ENCODE assay signal across 9 mouse cellular contexts in genomic region chrX:152974204-152974661, GRCm38 (mm10). TPM values are rescaled to one million over a fixed set of nuclear protein-coding genes. Genes with fewer than 3 reads are reported as not detected.
DNase-seq lines count a peak whose midpoint lies in the region; ATAC-seq and TF ChIP-seq lines count a peak whose summit lies in the region.
"Had no signal": no experiment of that assay in that cellular context is flagged by ENCODE, and none has a peak within 500 bp of the region (broad histone marks: within the 10 kb centered on the region; RNA-seq: fewer than 3 reads in every experiment).

No protein-coding gene starts in this region.

- no peak overlapping the region for H3K9ac ChIP-seq in forebrain, postnatal 0 days
- H3K9ac ChIP-seq in hindbrain, postnatal 0 days (replicated peaks; ENCODE audit: low read length) = no peak overlapping the region
- H3K9ac ChIP-seq in limb, embryonic 12.5 days (replicated peaks) = no peak overlapping the region

- H3K4me2 ChIP-seq in forebrain, postnatal 0 days (ENCODE audit: low read depth) = peak overlapping the region; percentile 21; the same call in 1 of the 2 replicates
- H3K4me2 ChIP-seq in hindbrain, postnatal 0 days (ENCODE audit: low read depth, low read length) = 0 out of 2 replicates have a peak overlapping the region, but pooled peaks have one; percentile 28
- peak overlapping the region; percentile 37 for H3K4me2 ChIP-seq in limb, embryonic 12.5 days

- no peaks in the 10 kb centered on the region for H3K27me3 ChIP-seq in forebrain, postnatal 0 days (ENCODE audit: insufficient read depth, low read length)
- no peaks in the 10 kb centered on the region for H3K27me3 ChIP-seq in hindbrain, postnatal 0 days (ENCODE audit: insufficient read depth, low read length)
- peaks cover 33% of the 10 kb centered on the region for H3K27me3 ChIP-seq in limb, embryonic 12.5 days

- no peak overlapping the region for H3K4me3 ChIP-seq in forebrain, postnatal 0 days (ENCODE audit: low read depth, low read length)
- H3K4me3 ChIP-seq in hindbrain, postnatal 0 days (ENCODE audit: low read length) = no peak overlapping the region
- H3K4me3 ChIP-seq in limb, embryonic 12.5 days (replicated peaks) = no peak overlapping the region

- TF ChIP-seq CTCF in forebrain, postnatal 0 days (IDR thresholded peaks at IDR 0.05; ENCODE audit: low read depth) = no peak
- no peak for TF ChIP-seq CTCF in hindbrain, postnatal 0 days (IDR thresholded peaks at IDR 0.05; ENCODE audit: low read depth)

- H3K27ac ChIP-seq in forebrain, postnatal 0 days (ENCODE audit: low read depth, low read length) = peak overlapping the region; percentile 71
- H3K27ac ChIP-seq in hindbrain, postnatal 0 days = peak overlapping the region; percentile 68
- no peak overlapping the region for H3K27ac ChIP-seq in limb, embryonic 12.5 days

- no peaks in the 10 kb centered on the region for H3K4me1 ChIP-seq in forebrain, postnatal 0 days (ENCODE audit: insufficient read depth)
- H3K4me1 ChIP-seq in hindbrain, postnatal 0 days (ENCODE audit: insufficient read depth, low read length) = no peaks in the 10 kb centered on the region
- H3K4me1 ChIP-seq in limb, embryonic 12.5 days (replicated peaks) = no peaks in the 10 kb centered on the region

- no peaks in the 10 kb centered on the region for H3K9me3 ChIP-seq in forebrain, postnatal 0 days (ENCODE audit: low read length)
- no peaks in the 10 kb centered on the region for H3K9me3 ChIP-seq in hindbrain, postnatal 0 days (ENCODE audit: low read length)
- H3K9me3 ChIP-seq in limb, embryonic 12.5 days = no peaks in the 10 kb centered on the region

- peak; percentile 17 for DNase-seq in adrenal gland, postnatal 14 days
- DNase-seq in adrenal gland, adult 18-20 months (ENCODE audit: low spot score in 2 of 2) = no peak
- peak; percentile 13 for DNase-seq in cerebellum, adult 8-10 months
- DNase-seq in forebrain, postnatal 0 days = peak; percentile 63
- DNase-seq in hindbrain, postnatal 0 days (ENCODE audit: low spot score) = peak; percentile 64
- peak; percentile 29 for DNase-seq in ovary, postnatal 36 days (ENCODE audit: low spot score)
- DNase-seq in thymus, postnatal 10 days (ENCODE audit: low spot score in 2 of 2) = no peak

- H3K36me3 ChIP-seq in forebrain, postnatal 0 days (ENCODE audit: insufficient read depth) = no peaks in the 10 kb centered on the region
- no peaks in the 10 kb centered on the region for H3K36me3 ChIP-seq in hindbrain, postnatal 0 days (ENCODE audit: insufficient read depth, low read length)
- no peaks in the 10 kb centered on the region for H3K36me3 ChIP-seq in limb, embryonic 12.5 days

- ATAC-seq in forebrain, postnatal 0 days = peak; percentile 72
- ATAC-seq in hindbrain, postnatal 0 days = peak; percentile 88
- peak; percentile 75 for ATAC-seq in limb, embryonic 12.5 days (ENCODE audit: insufficient number of reproducible peaks, insufficient read depth, low FRiP score, low TSS enrichment, low read depth)

- 20% methylated on average over 7 of the region's 10 CpGs for WGBS in forebrain, postnatal 0 days
- 27% methylated on average over 10 of the region's 10 CpGs for WGBS in hindbrain, postnatal 0 days
- WGBS in limb, embryonic 12.5 days = 11% methylated on average over 10 of the region's 10 CpGs

RNA-seq across cellular contexts. Expression of gene Usp51, which starts 32.0 kb away (rescaled TPM):
- total RNA-seq in adrenal gland, postnatal 14 days (2021) = 2.8 and 3.5 TPM in 2 replicates
- total RNA-seq in adrenal gland, adult 18-20 months (2021) = 1 to 10 TPM; 2.6 to 3.7 TPM
- 2.9 and 6.4 TPM in 2 replicates for total RNA-seq in forebrain, postnatal 0 days (2014; rRNA removed)
- polyA plus RNA-seq in forebrain, postnatal 0 days (2015; fragmentation: Nextera tagmentation; extraction: Ambion mirVana) = 1.4 and 2.0 TPM in 2 replicates
- 3.2 and 3.7 TPM in 2 replicates for total RNA-seq in hindbrain, postnatal 0 days (2014; rRNA removed)
- polyA plus RNA-seq in hindbrain, postnatal 0 days (2015; fragmentation: Nextera tagmentation; extraction: Ambion mirVana) = 2.8 and 3.1 TPM in 2 replicates
- polyA plus RNA-seq in limb, embryonic 12.5 days (2016; fragmentation: Nextera tagmentation; extraction: Ambion mirVana) = 2.1 and 2.4 TPM in 2 replicates
- total RNA-seq: heart, postnatal 14 days had no signal

Comparison
In these comparisons a context has a peak if more than half of its experiments do, and no peak if none do; other contexts are left out.
1. DNase-seq: peak in adrenal gland, postnatal 14 days (single experiment), cerebellum, adult 8-10 months (single experiment), forebrain, postnatal 0 days (single experiment), hindbrain, postnatal 0 days (single experiment) and ovary, postnatal 36 days (single experiment); none in adrenal gland, adult 18-20 months (0 of 2) and thymus, postnatal 10 days (0 of 2).
2. Peak in every context shown above with its lines, with median percentiles within 50 percentile points of each other: ATAC-seq and H3K4me2 ChIP-seq.